Mouse (Mus musculus) kidney, adult 2 months (tissue): Measurements from ENCODE around the gene Gm20481. TPM values are rescaled to one million over a fixed set of nuclear protein-coding genes. Genes with fewer than 3 reads are reported as not detected.
"Not testable (repeated sequence)": the region's sequence is repeated elsewhere in the genome, so short reads cannot be mapped to it uniquely, and the experiment has no call there.

ENCODE experiments used
- DNase-seq: peaks from one replicate; pipeline ENCODE4 v3.0.0; 2021
- H3K27ac ChIP-seq: fragments of 200-500 bp; 2 replicates; pipeline ENCODE4 v1.5.1; 2012; ENCODE audit warnings: low read depth, low read length, control low read depth, inconsistent platforms; ENCODE audit not compliant: insufficient read depth
- H3K27me3 ChIP-seq: fragments of 200-500 bp; replicated peaks from 2 replicates; pipeline ENCODE4 v1.6.1; 2012; ENCODE audit warnings: mild to moderate bottlenecking, moderate library complexity, low read length, inconsistent platforms; ENCODE audit not compliant: control insufficient read depth, insufficient read depth
- H3K36me3 ChIP-seq: fragments of 200-500 bp; 2 replicates; pipeline ENCODE4 v1.6.1; 2012; ENCODE audit warnings: mild to moderate bottlenecking, moderate library complexity, low read length, inconsistent platforms; ENCODE audit not compliant: control insufficient read depth, insufficient read depth
- H3K4me1 ChIP-seq: fragments of 200-500 bp; 2 replicates; pipeline ENCODE4 v1.6.1; 2011; ENCODE audit warnings: low read length; ENCODE audit not compliant: control insufficient read depth, insufficient read depth
- H3K4me3 ChIP-seq: fragments of 200-500 bp; 2 replicates; pipeline ENCODE4 v1.5.1; 2011; ENCODE audit warnings: mild to moderate bottlenecking, low read depth, low read length, control low read depth; ENCODE audit not compliant: insufficient read depth
- CTCF ChIP-seq: fragments of 200-500 bp; conservative IDR thresholded peaks from 2 replicates; pipeline ENCODE4 v1.5.1; 2011; ENCODE audit warnings: low read depth, mild to moderate bottlenecking, control low read depth, low read length, moderate library complexity, mixed read lengths; ENCODE audit not compliant: insufficient read depth, insufficient read length
- POLR2A ChIP-seq: fragments of 200-500 bp; IDR thresholded peaks from one replicate; pipeline ENCODE4 v1.6.1; 2011; ENCODE audit warnings: low read depth, low read length, control low read depth
- WGBS: fragments of 180-500 bp; shearing (Covaris S2); methylation state at CpG from one replicate; pipeline ENCODE4 v1.1.7; 2018; 5-methylcytosine and 5-hydroxymethylcytosine counted together
- polyA plus RNA-seq: library from polyadenylated mRNA; depleted of rRNA; stranded (reverse); fragments of >200 nt; gene quantifications from 2 replicates; pipeline ENCODE4 v1.2.3, GENCODE M21; 2012

The Gm20481 gene
- polyA plus RNA-seq, 1 experiment = not detected

DNA sequence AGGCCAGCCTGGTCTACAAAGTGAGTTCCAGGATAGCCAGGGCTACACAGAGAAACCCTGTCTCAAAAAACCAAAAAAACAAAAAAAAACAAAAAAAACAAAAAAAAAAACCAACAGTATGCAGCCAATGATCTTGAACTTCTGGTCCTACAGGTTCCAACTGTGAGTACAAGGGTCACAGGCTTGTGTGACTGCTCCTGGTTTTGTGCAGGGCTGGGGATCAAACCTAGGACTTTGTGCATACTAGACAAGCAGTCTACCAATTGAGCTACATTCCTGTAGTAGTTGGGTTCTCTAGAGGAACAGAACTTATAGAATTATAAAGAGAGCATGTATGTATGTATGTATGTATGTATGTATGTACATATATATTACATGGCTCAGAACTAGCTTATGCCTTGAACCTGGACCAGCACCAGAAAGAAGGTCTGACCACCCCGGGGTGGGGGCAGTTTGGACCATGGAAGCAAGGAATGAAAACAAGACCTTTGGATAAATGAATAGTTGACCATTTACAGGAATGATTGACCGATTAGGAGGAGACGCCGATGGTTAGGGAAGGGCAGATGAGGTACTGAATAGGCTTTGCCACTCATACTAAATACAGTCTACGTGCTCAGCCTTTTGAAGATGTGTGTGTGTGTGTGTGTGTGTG, 23.1 kb upstream of the Gm20481 start:
- Histone ChIP-seq H3K4me1 (peaks cover 34% of the 10 kb centered on the region), H3K4me3 (no peak overlapping the region), H3K27me3 (no peaks in the 10 kb centered on the region), H3K27ac (peak overlapping the region; percentile 90), H3K36me3 (no peaks in the 10 kb centered on the region)
- TF ChIP-seq CTCF (no peak), POLR2A (no peak)
- 41% methylated on average over 5 of the region's 5 CpGs for WGBS
- DNase-seq = peak; percentile 88

DNA sequence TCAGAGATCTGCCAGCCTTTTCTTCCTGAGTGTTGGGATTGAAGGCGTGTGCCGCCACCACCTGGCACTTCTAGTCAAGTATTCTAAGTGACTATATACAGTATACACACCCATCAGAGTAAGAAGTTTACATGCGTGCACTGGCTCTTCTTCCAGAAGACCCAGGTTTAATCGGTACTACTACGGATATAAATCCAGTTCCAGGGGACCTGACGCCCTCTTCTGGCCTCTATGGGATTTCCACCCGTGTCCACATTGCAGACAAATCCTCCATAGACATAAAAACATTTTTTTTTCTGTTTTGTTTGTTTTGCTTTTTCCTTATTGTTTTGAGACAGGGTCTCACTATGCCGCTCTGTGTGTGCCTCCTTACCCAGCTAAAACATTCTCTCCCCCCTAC, 22.1 kb upstream of the Gm20481 start:
- Histone ChIP-seq H3K27me3 (no peaks in the 10 kb centered on the region), H3K4me3 (no peak overlapping the region), H3K4me1 (peaks cover 32% of the 10 kb centered on the region), H3K27ac (peak overlapping the region; percentile 71; the same call in 1 of the 2 replicates), H3K36me3 (no peaks in the 10 kb centered on the region)
- WGBS = 18% methylated on average over 8 of the region's 8 CpGs
- peak; percentile 75 for DNase-seq
- TF ChIP-seq POLR2A (no peak), CTCF (peak; percentile 66)

DNA sequence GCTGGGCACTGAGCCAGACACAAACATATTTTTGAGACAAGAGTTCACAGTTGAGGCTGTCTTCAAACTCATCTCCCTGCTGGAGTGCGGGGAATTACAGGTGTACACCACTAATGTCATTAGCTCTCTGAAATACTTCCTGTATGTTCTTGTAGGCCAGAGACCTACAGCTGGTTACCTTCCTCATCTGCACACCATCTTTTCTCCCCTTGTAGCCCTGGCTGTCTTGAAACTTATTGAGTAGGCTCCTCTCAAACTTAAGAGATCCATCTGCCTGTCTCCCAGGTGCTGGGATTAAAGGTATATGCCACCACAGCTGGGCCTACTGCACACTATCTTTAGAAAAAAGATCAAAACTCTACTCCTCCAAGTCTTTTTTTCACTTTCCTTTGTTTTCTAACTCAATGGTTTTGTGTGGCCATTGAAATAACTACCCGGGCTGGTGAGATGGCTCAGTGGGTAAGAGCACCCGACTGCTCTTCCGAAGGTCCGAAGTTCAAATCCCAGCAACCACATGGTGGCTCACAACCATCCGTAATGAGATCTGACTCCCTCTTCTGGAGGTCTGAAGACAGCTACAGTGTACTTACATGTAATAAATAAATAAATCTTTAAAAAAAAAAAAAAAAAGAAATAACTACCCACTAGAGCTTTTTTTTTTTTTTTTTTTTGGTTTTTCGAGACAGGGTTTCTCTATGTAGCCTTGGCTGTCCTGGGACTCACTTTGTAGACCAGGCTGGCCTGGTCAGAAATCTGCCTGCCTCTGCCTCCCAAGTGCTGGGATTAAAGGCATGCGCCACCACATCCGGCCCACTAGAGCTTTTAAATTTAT, 20.8 kb upstream of the Gm20481 start:
- not testable (repeated sequence) for DNase-seq, H3K27me3 ChIP-seq, H3K4me3 ChIP-seq, H3K36me3 ChIP-seq
- Histone ChIP-seq H3K4me1 (peaks cover 27% of the 10 kb centered on the region), H3K27ac (peak overlapping the region; percentile 75)
- 51% methylated on average over 9 of the region's 9 CpGs for WGBS

DNA sequence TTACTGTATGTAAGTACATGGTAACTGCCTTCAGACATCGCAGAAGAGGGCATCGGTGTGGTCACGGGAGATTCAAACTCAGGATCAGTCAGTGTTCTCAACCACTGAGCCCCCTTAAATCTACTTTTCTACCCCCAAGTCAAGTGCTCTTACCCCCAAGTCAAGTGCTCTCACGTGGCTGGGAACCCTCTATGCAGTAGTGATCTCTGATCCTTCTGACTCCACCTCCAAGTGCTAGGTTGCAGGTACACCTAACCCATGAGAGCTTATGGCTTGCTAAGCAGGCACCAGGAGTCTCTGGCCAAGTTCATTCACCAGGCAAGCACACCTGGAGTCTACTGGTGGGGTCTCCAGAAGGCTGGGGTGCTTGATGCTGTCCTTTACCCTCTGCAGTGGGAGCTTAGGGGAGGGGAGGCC, 20.2 kb upstream of the Gm20481 start:
- no peaks in the 10 kb centered on the region for H3K27me3 ChIP-seq
- peaks cover 25% of the 10 kb centered on the region for H3K4me1 ChIP-seq
- DNase-seq = no peak
- no peaks in the 10 kb centered on the region for H3K36me3 ChIP-seq
- H3K4me3 ChIP-seq = no peak overlapping the region
- 63% methylated on average over 4 of the region's 4 CpGs for WGBS
- peak overlapping the region; percentile 29; the same call in 1 of the 2 replicates for H3K27ac ChIP-seq
- no peak for TF ChIP-seq CTCF
- TF ChIP-seq POLR2A = no peak

DNA sequence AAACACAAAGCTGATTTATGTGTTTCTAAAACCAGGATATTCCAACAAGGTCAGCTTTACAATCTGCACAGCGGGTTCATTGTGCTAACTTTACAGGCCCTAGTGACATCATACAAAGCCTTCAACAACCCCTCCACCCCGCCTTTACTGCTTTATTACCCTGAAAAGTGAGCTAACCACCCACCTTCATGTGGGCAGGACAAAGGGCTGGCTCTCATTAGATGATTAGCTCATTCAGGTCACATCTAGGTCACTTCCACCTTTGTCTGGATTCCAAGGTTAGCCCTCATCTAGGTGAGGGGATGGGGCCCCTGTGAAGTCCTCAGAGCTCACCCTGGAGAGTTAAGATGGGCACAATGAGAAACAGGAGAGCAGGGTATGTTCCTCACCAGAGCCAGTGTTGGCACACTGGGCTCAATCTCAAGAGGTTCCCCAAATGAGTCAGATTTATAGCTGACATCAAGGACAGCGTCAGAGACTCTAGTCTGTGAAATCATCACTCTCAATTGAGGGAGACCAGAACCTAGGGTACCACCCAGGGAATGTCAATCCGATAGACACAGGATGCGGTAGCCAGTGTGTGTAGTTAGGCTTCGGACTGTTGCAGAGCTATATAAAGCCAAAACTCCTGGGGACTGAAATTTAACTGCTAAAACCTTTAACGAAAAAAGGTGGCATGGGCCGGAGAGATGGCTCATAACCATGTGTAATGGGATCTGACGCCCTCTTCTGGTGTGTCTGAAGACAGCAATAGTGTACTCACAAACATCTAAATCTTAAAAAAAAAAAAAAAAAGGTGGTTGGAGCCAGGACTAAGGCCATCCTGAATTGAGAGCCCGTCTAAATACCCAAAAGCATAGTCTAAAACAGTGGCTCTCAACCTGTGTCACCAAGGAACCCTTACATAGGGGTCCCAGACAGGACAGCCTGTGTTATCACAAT, 18.9 kb upstream of the Gm20481 start:
- WGBS = 26% methylated on average over 10 of the region's 10 CpGs
- DNase-seq = no peak
- Histone ChIP-seq H3K36me3 (no peaks in the 10 kb centered on the region), H3K4me3 (peak overlapping the region; percentile 99), H3K27me3 (no peaks in the 10 kb centered on the region), H3K4me1 (peaks cover 17% of the 10 kb centered on the region), H3K27ac (no peak overlapping the region)
- no peak for TF ChIP-seq CTCF

DNA sequence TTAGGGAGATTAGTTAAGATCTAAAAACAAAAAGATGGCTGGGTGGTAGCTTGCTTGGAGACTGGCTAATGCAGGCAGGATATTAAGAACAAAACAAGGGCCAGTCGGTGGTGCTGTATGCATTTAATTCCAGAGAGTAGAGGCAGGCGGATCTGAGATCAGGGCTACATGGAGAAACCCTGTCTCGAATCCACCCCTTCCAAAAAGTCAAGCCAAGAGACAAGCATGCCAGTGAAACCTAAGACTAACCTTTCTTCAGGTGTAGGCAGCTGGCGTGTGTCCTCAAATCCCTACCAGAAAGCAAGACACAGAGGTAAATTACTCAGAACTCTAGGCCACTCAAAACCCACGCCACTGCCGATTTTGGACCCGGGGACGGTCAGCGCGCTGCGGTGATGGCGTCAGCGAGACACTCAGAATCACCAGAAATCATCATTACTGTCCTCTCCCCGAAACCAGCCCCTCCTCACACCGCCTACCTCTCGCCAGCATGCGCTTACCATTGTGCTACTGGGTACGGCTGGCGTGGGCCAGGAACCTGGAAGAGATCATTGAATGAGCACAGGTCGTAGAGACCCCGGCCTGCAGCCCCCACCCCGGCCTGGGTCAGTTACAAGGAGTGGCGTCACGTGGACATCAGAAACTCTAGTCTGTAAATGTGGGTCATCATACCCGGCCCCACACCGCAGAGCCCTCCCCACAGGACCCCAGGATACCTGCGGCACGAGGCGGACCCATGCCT, 17.9 kb upstream of the Gm20481 start:
- no peak for DNase-seq
- H3K4me3 ChIP-seq = peak overlapping the region; percentile 99
- H3K4me1 ChIP-seq = peaks cover 9% of the 10 kb centered on the region; the same call in 1 of the 2 replicates
- WGBS = under 1% methylated on average over 29 of the region's 29 CpGs
- H3K27me3 ChIP-seq = no peaks in the 10 kb centered on the region
- peak overlapping the region; percentile 85 for H3K27ac ChIP-seq
- H3K36me3 ChIP-seq = no peaks in the 10 kb centered on the region
- TF ChIP-seq CTCF (no peak), POLR2A (no peak)
